Mouse (Mus musculus) megakaryocyte, adult 5-6 weeks (primary cell): ENCODE measurements at regions not wholly inside any gene's neighbourhood (a gene's known extent, or its start where the extent isn't known, plus 50 kb on each side); places are given as distances from the start of the nearest gene placed in this dataset.

Source experiments
- ATAC-seq: 2 replicates; pipeline ENCODE4 v1.8.0; 2016; ENCODE audit warnings: mild to moderate bottlenecking, inconsistent platforms; ENCODE audit not compliant: poor library complexity, severe bottlenecking

GRCm38 (mm10) chr1:183619451-183620059 is 201.5 kb downstream of the Hhipl2 start:
- ATAC-seq, result no peak

- ATAC-seq, result no peak
Observed at GRCm38 (mm10) chr1:183622341-183622740, 204.3 kb downstream of the Hhipl2 start.

- ATAC-seq, result no peak
Observed at GRCm38 (mm10) chr1:183624266-183624665, 206.3 kb downstream of the Hhipl2 start.

GRCm38 (mm10) chr1:183633810-183634209 is 215.8 kb downstream of the Hhipl2 start:
- ATAC-seq, result no peak

GRCm38 (mm10) chr1:183634836-183635235 is 216.8 kb downstream of the Hhipl2 start:
- no peak for ATAC-seq

GRCm38 (mm10) chr1:183637214-183637613 is 219.2 kb downstream of the Hhipl2 start:
- no peak for ATAC-seq

- no peak for ATAC-seq
Observed at GRCm38 (mm10) chr1:183639332-183639731, 221.3 kb downstream of the Hhipl2 start.

- no peak for ATAC-seq
Observed at GRCm38 (mm10) chr1:183640568-183640967, 222.6 kb downstream of the Hhipl2 start.

- no peak for ATAC-seq
Observed at GRCm38 (mm10) chr1:183644001-183644400, 226.0 kb downstream of the Hhipl2 start.

- no peak for ATAC-seq
Observed at GRCm38 (mm10) chr1:183653878-183654277, 235.9 kb downstream of the Hhipl2 start.

GRCm38 (mm10) chr1:183657043-183657442 is 239.0 kb downstream of the Hhipl2 start:
- peak; percentile 87 for ATAC-seq

- no peak for ATAC-seq
Observed at GRCm38 (mm10) chr1:183660541-183660940, 242.5 kb downstream of the Hhipl2 start.

GRCm38 (mm10) chr1:183662369-183663043 is 244.5 kb downstream of the Hhipl2 start:
- ATAC-seq, result no peak

- no peak for ATAC-seq
Observed at GRCm38 (mm10) chr1:183669271-183669670, 251.3 kb downstream of the Hhipl2 start.

GRCm38 (mm10) chr1:183669674-183670073 is 251.7 kb downstream of the Hhipl2 start:
- ATAC-seq, result peak; percentile 62

GRCm38 (mm10) chr1:183670542-183670941 is 252.5 kb downstream of the Hhipl2 start:
- ATAC-seq, result no peak

- ATAC-seq, result no peak
Observed at GRCm38 (mm10) chr1:183671541-183671940, 253.5 kb downstream of the Hhipl2 start.

- no peak for ATAC-seq
Observed at GRCm38 (mm10) chr1:183672521-183672920, 254.5 kb downstream of the Hhipl2 start.

GRCm38 (mm10) chr1:183677585-183677984 is 259.6 kb downstream of the Hhipl2 start:
- no peak for ATAC-seq

GRCm38 (mm10) chr1:183679949-183680348 is 261.9 kb downstream of the Hhipl2 start:
- ATAC-seq, result no peak

GRCm38 (mm10) chr1:183686056-183686455 is 268.0 kb downstream of the Hhipl2 start:
- ATAC-seq, result no peak

GRCm38 (mm10) chr1:183692756-183693155 is 274.7 kb downstream of the Hhipl2 start:
- ATAC-seq, result no peak

- peak; percentile 40; the same call in 1 of the 2 replicates for ATAC-seq
Observed at GRCm38 (mm10) chr1:183699284-183699683, 281.3 kb downstream of the Hhipl2 start.
